Mouse (Mus musculus) embryonic fibroblast, embryonic 13.5 days (primary cell): ENCODE data around the gene Carmil3. TPM values are rescaled to one million over a fixed set of nuclear protein-coding genes. Genes with fewer than 3 reads are reported as not detected.

ENCODE experiments used
- H3K27ac ChIP-seq: 2 replicates; pipeline ENCODE4 v1.5.1; 2012; ENCODE audit warnings: low read length, control low read depth, inconsistent platforms; ENCODE audit not compliant: insufficient read depth
- H3K4me1 ChIP-seq: 2 replicates; pipeline ENCODE4 v1.6.1; 2011; ENCODE audit warnings: low read length; ENCODE audit not compliant: control insufficient read depth, insufficient read depth
- H3K4me3 ChIP-seq: 2 replicates; pipeline ENCODE4 v1.5.1; 2011; ENCODE audit warnings: mild to moderate bottlenecking, control low read depth, low read length; ENCODE audit not compliant: insufficient read depth
- CTCF ChIP-seq: IDR thresholded peaks from 2 replicates; pipeline ENCODE4 v1.5.1; 2011; ENCODE audit warnings: mild to moderate bottlenecking, control low read depth, low read length, moderate library complexity, borderline replicate concordance; ENCODE audit not compliant: insufficient read depth
- POLR2A ChIP-seq: IDR thresholded peaks from 2 replicates; pipeline ENCODE4 v1.6.1; 2011; ENCODE audit warnings: low read depth, mild to moderate bottlenecking, control low read depth, low read length, moderate library complexity
- polyA plus RNA-seq: library from polyadenylated mRNA; stranded (reverse); fragments of >200 nt; gene quantifications from 2 replicates; pipeline ENCODE4 v1.2.4, GENCODE M21; 2011; ENCODE audit warnings: low read depth; ENCODE audit not compliant: missing spikeins, insufficient read length

Carmil3 gene
- polyA plus RNA-seq = 0.77 and 2.9 TPM in 2 replicates

GRCm38 (mm10) chr14:55490361-55491201, at the start of gene Carmil3:
Gene Carmil3 (plus strand): TSS chr14:55490651.
- Histone ChIP-seq H3K27ac (no peak within 1 kb of the TSS), H3K4me1 (no peaks in the 10 kb centered on the region), H3K4me3 (peak within 1 kb of the TSS; percentile 55)
- TF ChIP-seq CTCF (no peak), POLR2A (no peak)

DNA sequence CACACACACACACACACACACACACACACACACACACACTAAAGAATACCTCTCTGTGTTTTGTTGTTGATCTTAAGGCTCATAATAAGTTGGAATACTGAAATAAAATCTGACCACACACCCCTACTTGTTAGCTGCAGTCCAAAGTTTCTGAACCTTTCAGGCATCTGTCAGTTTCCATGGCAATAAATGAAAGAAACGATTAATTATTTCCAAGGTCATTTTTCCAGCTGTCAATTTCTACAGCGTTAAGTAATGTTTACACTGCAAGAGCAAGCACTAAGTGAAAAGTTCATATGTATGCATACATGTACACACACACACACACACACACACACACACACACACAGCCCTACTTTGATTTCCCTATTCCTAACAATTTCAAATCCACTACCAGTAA, 32.8 kb upstream of the Carmil3 start:
- no peak overlapping the region for H3K27ac ChIP-seq
- H3K4me3 ChIP-seq = no peak overlapping the region
- no peaks in the 10 kb centered on the region for H3K4me1 ChIP-seq
- no peak for TF ChIP-seq POLR2A
- TF ChIP-seq CTCF = no peak

DNA sequence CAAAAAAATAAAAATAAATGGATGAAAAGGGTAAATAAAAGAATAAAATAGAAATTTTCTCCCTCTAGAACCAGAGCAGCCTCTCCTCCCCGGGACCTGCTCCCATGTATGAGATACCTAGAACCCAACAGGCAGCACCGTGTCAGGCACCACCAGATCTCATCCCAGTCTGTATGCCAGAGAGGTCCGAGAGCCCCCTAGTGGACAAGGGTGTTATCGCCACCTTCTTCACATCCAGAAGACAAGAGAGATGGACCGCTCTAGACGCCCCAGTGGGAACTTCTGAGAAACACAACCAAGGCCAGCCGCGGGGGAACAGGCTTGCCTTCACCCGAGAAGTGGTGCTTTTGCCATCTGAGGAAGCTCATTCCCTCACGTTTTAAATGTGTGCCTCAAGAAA, 32.2 kb upstream of the Carmil3 start:
- Histone ChIP-seq H3K4me1 (no peaks in the 10 kb centered on the region), H3K4me3 (no peak overlapping the region), H3K27ac (no peak overlapping the region)
- TF ChIP-seq POLR2A (no peak), CTCF (peak; percentile 65; the same call in 1 of the 2 replicates)

DNA sequence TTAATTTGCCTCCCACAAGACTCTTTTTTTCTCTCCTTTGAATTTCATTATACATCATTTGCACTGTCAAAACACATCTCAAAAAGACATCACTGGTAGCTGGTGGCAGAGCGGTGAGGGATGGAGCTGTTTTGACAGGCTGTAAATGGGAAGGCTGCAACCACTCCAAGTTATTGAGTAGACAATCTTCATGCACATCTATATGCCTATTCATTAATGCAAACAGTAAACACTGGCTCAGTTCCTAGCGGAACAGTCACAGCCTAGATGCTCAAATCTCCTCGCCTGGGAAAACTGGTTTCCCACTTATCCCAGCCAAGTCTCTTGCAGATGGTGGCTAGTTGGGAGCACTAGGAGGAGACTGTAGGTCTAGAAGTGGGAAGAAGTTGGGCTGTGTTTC, 31.7 kb upstream of the Carmil3 start:
- H3K4me3 ChIP-seq = no peak overlapping the region
- H3K27ac ChIP-seq = no peak overlapping the region
- TF ChIP-seq CTCF (no peak), POLR2A (no peak)
- no peaks in the 10 kb centered on the region for H3K4me1 ChIP-seq

DNA sequence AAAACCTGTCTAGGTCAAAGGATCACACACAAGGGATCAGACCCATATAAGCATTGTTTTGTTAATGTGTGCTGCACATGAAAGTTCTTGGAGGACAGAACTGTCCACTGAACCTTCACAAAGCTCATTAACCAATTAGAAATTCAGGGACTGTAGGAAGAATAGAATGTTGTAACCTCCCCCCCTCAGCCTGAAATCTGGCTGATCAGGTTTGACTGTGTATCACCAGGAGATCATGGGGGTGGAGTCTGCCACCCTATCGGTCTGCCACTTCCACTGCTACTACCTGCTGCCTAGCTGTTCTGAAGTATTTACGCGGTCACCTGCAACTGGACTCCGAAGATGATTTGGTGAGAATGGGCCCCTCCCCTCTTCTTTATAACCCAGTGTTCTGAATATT, 30.7 kb upstream of the Carmil3 start:
- Histone ChIP-seq H3K27ac (no peak overlapping the region), H3K4me3 (no peak overlapping the region), H3K4me1 (no peaks in the 10 kb centered on the region)
- no peak for TF ChIP-seq POLR2A
- no peak for TF ChIP-seq CTCF

DNA sequence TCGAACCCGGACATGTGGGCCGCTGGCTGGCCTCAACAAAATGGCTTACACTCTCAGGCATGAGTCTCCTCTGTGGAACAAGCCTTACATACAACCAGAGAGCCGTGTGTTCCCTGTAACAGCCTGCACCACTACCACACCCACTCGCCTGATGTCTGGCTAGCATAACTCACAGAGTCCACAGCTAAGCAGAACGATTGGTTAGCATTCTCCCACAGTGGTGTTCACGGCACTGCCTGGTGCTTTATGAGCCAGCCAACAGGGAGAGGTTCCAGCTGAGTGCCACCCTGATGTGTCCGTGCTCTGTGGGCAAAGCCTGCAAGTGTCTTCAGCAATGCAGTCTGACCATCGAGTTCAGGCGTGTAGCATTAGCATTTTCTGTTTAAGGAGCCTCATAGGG, 30.2 kb upstream of the Carmil3 start:
- H3K27ac ChIP-seq = no peak overlapping the region
- TF ChIP-seq CTCF = no peak
- no peak for TF ChIP-seq POLR2A
- no peaks in the 10 kb centered on the region for H3K4me1 ChIP-seq
- H3K4me3 ChIP-seq = no peak overlapping the region

DNA sequence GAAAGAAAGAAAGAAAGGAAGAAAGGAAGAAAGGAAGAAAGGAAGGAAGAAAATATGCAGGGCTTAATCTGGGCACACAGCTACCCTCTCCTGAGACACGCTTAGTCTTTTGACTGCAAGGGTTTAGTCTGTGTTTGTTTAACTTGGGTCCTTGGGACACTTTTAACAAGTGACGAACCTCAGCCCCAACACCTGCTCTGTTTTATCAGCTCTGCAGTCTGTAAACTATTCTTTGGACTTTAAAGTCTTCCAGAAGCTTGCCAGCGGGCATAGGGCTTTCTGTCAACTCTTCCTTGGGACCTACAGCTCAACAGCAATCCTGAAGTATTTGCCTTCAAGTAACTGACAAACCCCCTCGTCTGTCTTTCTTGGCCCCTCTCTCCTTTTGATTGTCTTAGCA, 28.7 kb upstream of the Carmil3 start:
- Histone ChIP-seq H3K27ac (no peak overlapping the region), H3K4me1 (no peaks in the 10 kb centered on the region), H3K4me3 (no peak overlapping the region)
- TF ChIP-seq CTCF = no peak
- TF ChIP-seq POLR2A = no peak

GRCm38 (mm10) chr14:55466481-55466880, 24.0 kb upstream of the Carmil3 start:
- H3K4me1 ChIP-seq = no peaks in the 10 kb centered on the region
- H3K27ac ChIP-seq = no peak overlapping the region
- H3K4me3 ChIP-seq = no peak overlapping the region
- TF ChIP-seq CTCF = no peak

GRCm38 (mm10) chr14:55467108-55467507, 23.3 kb upstream of the Carmil3 start:
- TF ChIP-seq POLR2A = no peak
- no peak for TF ChIP-seq CTCF

DNA sequence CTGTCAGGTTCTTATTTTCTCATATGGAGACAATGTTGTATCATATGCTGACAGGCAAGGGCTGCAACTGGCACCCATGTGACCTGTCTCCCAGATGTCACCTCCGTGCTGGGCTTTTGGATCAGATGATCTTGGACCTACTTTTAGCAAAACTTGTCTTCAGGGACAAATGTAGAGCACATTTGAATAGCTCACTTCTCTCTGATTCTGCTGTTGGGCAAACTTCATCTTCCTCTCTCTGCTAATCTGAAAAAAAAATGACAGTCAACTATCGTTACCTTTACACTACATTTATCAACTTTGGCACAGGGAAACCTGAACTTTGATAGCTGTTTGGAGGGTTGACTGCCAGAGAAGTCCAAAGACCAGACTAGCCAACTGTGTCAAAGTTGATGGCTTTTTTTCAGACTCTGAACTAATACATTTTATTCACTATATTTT, 22.1 kb upstream of the Carmil3 start:
- TF ChIP-seq CTCF = no peak
- no peak for TF ChIP-seq POLR2A
- H3K4me3 ChIP-seq = no peak overlapping the region
- H3K4me1 ChIP-seq = no peaks in the 10 kb centered on the region
- no peak overlapping the region for H3K27ac ChIP-seq

More at GRCm38 (mm10) chr14:55467108-55467507, 23.3 kb upstream of the Carmil3 start:
- no peak overlapping the region for H3K4me3 ChIP-seq
- no peak overlapping the region for H3K27ac ChIP-seq
- no peaks in the 10 kb centered on the region for H3K4me1 ChIP-seq

- Histone ChIP-seq H3K4me3 (no peak overlapping the region), H3K4me1 (no peaks in the 10 kb centered on the region), H3K27ac (no peak overlapping the region)
- TF ChIP-seq POLR2A (no peak), CTCF (no peak)
These were observed 21.4 kb upstream of the Carmil3 start for GRCm38 (mm10) chr14:55469041-55469440.
